Mouse (Mus musculus) stomach, embryonic 15.5 days (tissue): ENCODE results near the gene Cend1. TPM values are rescaled to one million over a fixed set of nuclear protein-coding genes. Genes with fewer than 3 reads are reported as not detected.
"Not testable (repeated sequence)": the region's sequence is repeated elsewhere in the genome, so short reads cannot be mapped to it uniquely, and the experiment has no call there.

Experiments
- ATAC-seq: fragments of 200-750 bp; cut with Nextera tagmentation; 2 replicates; pipeline ENCODE4 v1.8.0; 2017; ENCODE audit warnings: low read depth, moderate number of reproducible peaks, moderate TSS enrichment; ENCODE audit not compliant: insufficient read depth, low FRiP score
- H3K27ac ChIP-seq: fragments of 300-500 bp; sonication (generic); 2 replicates; pipeline ENCODE4 v1.5.1; 2015; ENCODE audit warnings: mild to moderate bottlenecking, inconsistent platforms
- H3K27me3 ChIP-seq: fragments of 300-500 bp; sonication (generic); replicated peaks from 2 replicates; pipeline ENCODE4 v1.6.1; 2015; ENCODE audit warnings: inconsistent platforms
- H3K36me3 ChIP-seq: fragments of 300-500 bp; sonication (generic); 2 replicates; pipeline ENCODE4 v1.6.1; 2015; ENCODE audit warnings: inconsistent platforms
- H3K4me1 ChIP-seq: fragments of 300-500 bp; sonication (generic); 2 replicates; pipeline ENCODE4 v1.6.1; 2015; ENCODE audit warnings: inconsistent platforms
- H3K4me2 ChIP-seq: fragments of 300-500 bp; sonication (generic); 2 replicates; pipeline ENCODE4 v1.6.1; 2015; ENCODE audit warnings: mild to moderate bottlenecking, inconsistent platforms
- H3K4me3 ChIP-seq: fragments of 300-500 bp; sonication (generic); replicated peaks from 2 replicates; pipeline ENCODE4 v1.5.1; 2015; ENCODE audit warnings: inconsistent platforms
- H3K9ac ChIP-seq: fragments of 300-500 bp; sonication (generic); 2 replicates; pipeline ENCODE4 v1.6.1; 2015; ENCODE audit warnings: inconsistent platforms
- H3K9me3 ChIP-seq: fragments of 300-500 bp; sonication (generic); 2 replicates; pipeline ENCODE4 v1.6.1; 2016; ENCODE audit warnings: inconsistent platforms
- WGBS: fragments of 180-500 bp; shearing (Covaris S2); methylation state at CpG from one replicate; pipeline ENCODE4 v1.1.7; 2015; 5-methylcytosine and 5-hydroxymethylcytosine counted together
- polyA plus RNA-seq: library from polyadenylated mRNA; unstranded; fragments of >200 nt; fragmentation: Nextera tagmentation; extraction: Ambion mirVana; gene quantifications from 2 replicates; pipeline ENCODE4 v1.2.1, GENCODE M21; 2015

The Cend1 gene
- polyA plus RNA-seq, 1 experiment from 2014 or later, result 2.5 TPM

- Histone ChIP-seq H3K4me1 (peaks cover 8% of the 10 kb centered on the region), H3K4me3 (no peak overlapping the region), H3K4me2 (no peak overlapping the region), H3K27me3 (no peaks in the 10 kb centered on the region), H3K27ac (no peak overlapping the region), H3K9me3 (no peaks in the 10 kb centered on the region), H3K9ac (no peak overlapping the region), H3K36me3 (no peaks in the 10 kb centered on the region)
- 73% methylated on average over 8 of the region's 8 CpGs for WGBS
- ATAC-seq, result no peak
Measured at GRCm38 (mm10) chr7:141417731-141418681, 11.3 kb downstream of the Cend1 start.

GRCm38 (mm10) chr7:141416144-141416841 lies 13.0 kb downstream of the Cend1 start:
- WGBS, result 84% methylated on average over 6 of the region's 6 CpGs
- H3K4me3 ChIP-seq, result no peak overlapping the region
- H3K9ac ChIP-seq, result no peak overlapping the region
- no peak overlapping the region for H3K4me2 ChIP-seq
- H3K9me3 ChIP-seq, result no peaks in the 10 kb centered on the region
- H3K27ac ChIP-seq, result no peak overlapping the region
- H3K36me3 ChIP-seq, result no peaks in the 10 kb centered on the region
- no peaks in the 10 kb centered on the region for H3K27me3 ChIP-seq
- peaks cover 12% of the 10 kb centered on the region for H3K4me1 ChIP-seq
- no peak for ATAC-seq

- H3K9me3 ChIP-seq, result no peaks in the 10 kb centered on the region
- under 1% methylated on average over 55 of the region's 56 CpGs for WGBS
- peaks cover 14% of the 10 kb centered on the region for H3K4me1 ChIP-seq
- peak within 1 kb of the TSS; percentile 65 for H3K4me3 ChIP-seq
- H3K9ac ChIP-seq, result peak within 1 kb of the TSS; percentile 48
- H3K27me3 ChIP-seq, result no peaks in the 10 kb centered on the region
- H3K36me3 ChIP-seq, result peaks cover 10% of the 10 kb centered on the region
- peak; percentile 92 for ATAC-seq
- H3K4me2 ChIP-seq, result peak within 1 kb of the TSS; percentile 71
- H3K27ac ChIP-seq, result peak within 1 kb of the TSS; percentile 79
Measured at GRCm38 (mm10) chr7:141413809-141414584, 15.3 kb downstream of the Cend1 start, which contains the start of gene Gatd1. Gene Gatd1, minus strand, starts transcription at chr7:141414136.

- ATAC-seq, result peak; percentile 7; the same call in 1 of the 2 replicates
Measured at GRCm38 (mm10) chr7:141413331-141413730, 16.0 kb downstream of the Cend1 start.

GRCm38 (mm10) chr7:141411667-141412066 lies 17.6 kb downstream of the Cend1 start:
- H3K9ac ChIP-seq, result no peak overlapping the region
- no peak overlapping the region for H3K4me3 ChIP-seq

More at GRCm38 (mm10) chr7:141413331-141413730, 16.0 kb downstream of the Cend1 start:
- Histone ChIP-seq H3K9me3 (no peaks in the 10 kb centered on the region), H3K4me3 (peak overlapping the region; percentile 65), H3K36me3 (peaks cover 14% of the 10 kb centered on the region), H3K27ac (peak overlapping the region; percentile 73), H3K4me1 (peaks cover 16% of the 10 kb centered on the region), H3K27me3 (no peaks in the 10 kb centered on the region), H3K9ac (peak overlapping the region; percentile 48), H3K4me2 (peak overlapping the region; percentile 69)
- WGBS, result 3% methylated on average over 16 of the region's 16 CpGs

GRCm38 (mm10) chr7:141410631-141411030 lies 18.7 kb downstream of the Cend1 start:
- 87% methylated on average over 8 of the region's 8 CpGs for WGBS
- Histone ChIP-seq H3K27ac (no peak overlapping the region), H3K4me2 (no peak overlapping the region), H3K9ac (no peak overlapping the region), H3K4me3 (no peak overlapping the region), H3K36me3 (peaks cover 18% of the 10 kb centered on the region), H3K9me3 (no peaks in the 10 kb centered on the region), H3K4me1 (peaks cover 16% of the 10 kb centered on the region), H3K27me3 (no peaks in the 10 kb centered on the region)
- ATAC-seq, result no peak

More at GRCm38 (mm10) chr7:141411667-141412066, 17.6 kb downstream of the Cend1 start:
- no peaks in the 10 kb centered on the region for H3K9me3 ChIP-seq
- H3K36me3 ChIP-seq, result peaks cover 18% of the 10 kb centered on the region
- WGBS, result 100% methylated on average over 1 of the region's 1 CpGs
- H3K4me1 ChIP-seq, result peaks cover 16% of the 10 kb centered on the region
- no peak for ATAC-seq
- H3K27ac ChIP-seq, result no peak overlapping the region
- no peak overlapping the region for H3K4me2 ChIP-seq
- H3K27me3 ChIP-seq, result no peaks in the 10 kb centered on the region

- no peak overlapping the region for H3K27ac ChIP-seq
- H3K9ac ChIP-seq, result peak overlapping the region; percentile 16; the same call in 1 of the 2 replicates
- peaks cover 18% of the 10 kb centered on the region for H3K36me3 ChIP-seq
- H3K27me3 ChIP-seq, result no peaks in the 10 kb centered on the region
- H3K4me1 ChIP-seq, result peaks cover 11% of the 10 kb centered on the region
- WGBS, result 10% methylated on average over 11 of the region's 11 CpGs
- no peak overlapping the region for H3K4me3 ChIP-seq
- ATAC-seq, result peak; percentile 71
- H3K9me3 ChIP-seq, result no peaks in the 10 kb centered on the region
- H3K4me2 ChIP-seq, result no peak overlapping the region
Measured at GRCm38 (mm10) chr7:141408833-141409232, 20.5 kb downstream of the Cend1 start.

GRCm38 (mm10) chr7:141407670-141408069 lies 21.6 kb downstream of the Cend1 start:
- not testable (repeated sequence) for H3K27ac ChIP-seq, ATAC-seq, H3K4me2 ChIP-seq, H3K4me1 ChIP-seq, H3K27me3 ChIP-seq, H3K9ac ChIP-seq, H3K9me3 ChIP-seq, H3K4me3 ChIP-seq
- peaks cover 21% of the 10 kb centered on the region for H3K36me3 ChIP-seq
- WGBS, result 96% methylated on average over 7 of the region's 7 CpGs

GRCm38 (mm10) chr7:141405466-141405865 lies 23.8 kb downstream of the Cend1 start:
- H3K36me3 ChIP-seq, result peaks cover 40% of the 10 kb centered on the region
- H3K4me2 ChIP-seq, result no peak overlapping the region
- no peak overlapping the region for H3K9ac ChIP-seq
- H3K27ac ChIP-seq, result 0 out of 2 replicates have a peak overlapping the region, but pooled peaks have one; percentile 21
- H3K4me1 ChIP-seq, result peaks cover 4% of the 10 kb centered on the region; the same call in 1 of the 2 replicates
- ATAC-seq, result no peak
- no peak overlapping the region for H3K4me3 ChIP-seq
- WGBS, result 69% methylated on average over 4 of the region's 4 CpGs
- no peaks in the 10 kb centered on the region for H3K27me3 ChIP-seq
- no peaks in the 10 kb centered on the region for H3K9me3 ChIP-seq

GRCm38 (mm10) chr7:141403305-141403704 lies 26.0 kb downstream of the Cend1 start:
- H3K4me3 ChIP-seq, result no peak overlapping the region
- 41% methylated on average over 5 of the region's 5 CpGs for WGBS
- no peaks in the 10 kb centered on the region for H3K9me3 ChIP-seq
- peak; percentile 64 for ATAC-seq
- H3K27me3 ChIP-seq, result no peaks in the 10 kb centered on the region
- no peak overlapping the region for H3K27ac ChIP-seq
- H3K4me2 ChIP-seq, result no peak overlapping the region
- peaks cover 39% of the 10 kb centered on the region for H3K36me3 ChIP-seq
- no peaks in the 10 kb centered on the region for H3K4me1 ChIP-seq
- no peak overlapping the region for H3K9ac ChIP-seq

- Histone ChIP-seq H3K27me3 (no peaks in the 10 kb centered on the region), H3K9ac (no peak overlapping the region), H3K36me3 (peaks cover 25% of the 10 kb centered on the region; the same call in 1 of the 2 replicates), H3K27ac (no peak overlapping the region), H3K4me2 (no peak overlapping the region), H3K9me3 (no peaks in the 10 kb centered on the region), H3K4me1 (peaks cover 10% of the 10 kb centered on the region), H3K4me3 (no peak overlapping the region)
- 71% methylated on average over 1 of the region's 1 CpGs for WGBS
- ATAC-seq, result no peak
Measured at GRCm38 (mm10) chr7:141395348-141395747, 33.9 kb downstream of the Cend1 start.
